Mouse (Mus musculus): Measurements from ENCODE around the gene Baz2b.

DNA sequence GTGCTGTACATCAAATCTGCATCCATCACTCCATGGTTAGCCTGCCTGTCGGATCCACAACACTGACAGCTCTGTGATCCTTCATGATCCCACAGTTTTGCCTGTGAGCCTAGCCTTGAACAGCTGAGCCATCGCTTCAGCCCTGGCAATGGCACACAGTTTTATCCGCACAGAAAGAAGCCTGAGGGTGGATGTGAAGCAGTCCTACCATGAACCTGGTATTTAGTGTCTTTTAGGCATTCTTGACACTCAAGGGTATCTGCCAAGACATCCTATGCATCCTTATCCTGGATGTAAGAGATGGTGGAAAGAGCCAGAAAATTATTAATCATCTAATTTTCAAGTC, 216.5 kb downstream of the Baz2b start:
- TF ChIP-seq EP300 (IDR thresholded peaks at IDR 0.05; ENCODE audit: low read depth) (no peak), CTCF (IDR thresholded peaks at IDR 0.05; ENCODE audit: low read depth) (no peak)

Data from liver, postnatal 0 days (tissue).